Mouse (Mus musculus): ENCODE measurements at regions not wholly inside any gene's neighbourhood (a gene's known extent, or its start where the extent isn't known, plus 50 kb on each side); places are given as distances from the start of the nearest gene placed in this dataset.

DNA sequence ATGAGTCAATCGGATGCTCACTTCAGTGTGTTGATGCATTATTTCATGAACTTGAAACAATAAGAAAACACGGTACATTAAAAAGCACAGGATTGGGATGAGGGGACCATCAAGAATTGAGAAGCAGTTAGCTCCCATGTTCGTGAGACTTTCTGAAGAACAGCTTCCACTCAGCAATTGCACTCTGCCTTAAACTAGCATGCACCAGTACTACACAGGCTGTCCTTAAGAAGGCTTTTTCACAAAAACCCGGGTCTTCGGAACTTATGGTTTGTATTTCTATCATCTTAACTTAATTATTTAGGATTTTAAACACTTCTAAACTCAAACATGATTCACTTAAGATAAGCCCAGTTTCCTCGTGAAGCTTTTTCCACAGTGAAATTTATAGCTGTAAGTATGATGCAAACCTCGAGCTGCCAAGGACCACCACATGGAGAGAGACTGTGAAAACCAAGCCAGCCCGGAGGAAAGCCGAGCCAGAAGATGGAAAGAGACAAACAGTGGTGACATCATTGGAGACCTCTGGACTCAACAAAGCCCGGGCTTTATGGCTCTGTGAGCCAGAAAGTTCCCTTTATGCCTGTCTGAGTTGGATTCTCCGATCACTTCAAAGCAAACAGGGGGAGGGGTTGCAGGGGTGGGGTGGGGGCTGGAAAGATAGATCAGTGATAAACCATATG is 162.7 kb upstream of the Atp2b1 start:
- no peak for DNase-seq (ENCODE audit: low spot score in 2 of 2)

DNA sequence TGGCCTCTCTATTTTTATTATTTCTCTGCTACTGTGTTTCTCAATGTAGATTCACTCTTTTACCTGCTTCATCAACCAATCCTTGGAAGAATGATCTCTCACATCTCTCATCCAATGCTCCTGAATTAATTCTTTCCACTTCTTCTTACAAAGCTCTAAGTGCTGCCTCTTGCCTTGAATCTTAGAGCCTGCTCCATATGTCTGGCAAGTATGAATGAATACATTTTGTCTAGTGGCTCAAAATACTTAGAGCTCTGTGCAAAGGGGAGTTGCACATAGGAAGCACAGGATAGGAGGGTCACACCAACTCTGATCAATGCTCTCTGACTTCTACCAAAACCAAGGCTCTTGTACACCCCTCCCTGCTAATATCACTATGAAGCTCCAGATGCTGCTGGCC is 153.1 kb upstream of the Atp2b1 start:
- no peak for DNase-seq (ENCODE audit: low spot score in 2 of 2)

DNA sequence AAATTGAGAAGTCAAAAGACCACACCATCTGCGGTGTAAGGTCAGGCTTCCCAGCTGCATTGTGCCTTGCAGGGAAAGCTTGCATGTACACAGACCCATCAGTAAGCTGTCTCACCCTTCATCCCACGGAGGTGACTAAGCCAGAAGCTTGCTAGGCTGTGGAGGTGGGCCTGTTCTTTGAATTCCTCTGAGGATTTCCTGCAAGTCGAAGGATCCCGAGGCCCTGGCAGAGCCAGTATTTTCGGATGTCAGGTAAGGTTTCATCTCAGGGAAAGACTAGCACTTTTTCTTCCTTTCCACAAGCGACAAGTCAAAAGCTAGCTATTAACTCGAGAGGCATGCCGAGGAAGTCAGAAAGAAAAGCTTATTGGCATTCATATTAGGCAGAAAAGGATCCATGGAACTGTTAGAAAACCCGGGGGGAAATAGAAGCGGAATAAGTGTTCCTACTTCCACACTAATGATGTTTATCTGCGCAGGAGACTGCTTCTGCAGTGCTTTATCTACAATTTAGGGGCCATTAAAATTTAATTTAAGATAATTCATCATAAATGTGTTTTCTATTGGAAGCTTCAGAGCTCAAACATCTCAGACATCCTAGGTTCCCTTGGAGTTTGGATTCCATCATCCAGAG is 148.3 kb upstream of the Atp2b1 start:
- DNase-seq (ENCODE audit: low spot score in 2 of 2), result no peak

DNA sequence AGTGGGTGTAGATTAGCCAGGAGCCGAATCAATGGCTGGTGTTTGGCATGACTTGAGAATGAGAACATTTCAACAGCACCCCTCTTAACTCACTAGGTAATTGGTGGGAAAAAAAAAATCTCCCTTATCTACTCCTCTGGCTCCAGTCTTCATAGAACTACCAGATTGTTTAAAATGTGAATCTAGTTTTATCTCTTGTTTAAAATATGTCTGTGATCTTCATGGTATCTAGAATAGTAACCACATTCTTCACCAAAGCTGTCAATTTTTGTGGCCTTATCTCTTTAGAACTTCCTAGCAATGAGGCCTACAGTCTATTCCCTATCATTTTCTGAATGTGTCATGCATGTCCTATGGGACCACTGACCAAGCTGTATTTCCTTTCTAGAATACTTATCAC is 134.4 kb upstream of the Atp2b1 start:
- DNase-seq (ENCODE audit: low spot score in 2 of 2), result no peak

DNA sequence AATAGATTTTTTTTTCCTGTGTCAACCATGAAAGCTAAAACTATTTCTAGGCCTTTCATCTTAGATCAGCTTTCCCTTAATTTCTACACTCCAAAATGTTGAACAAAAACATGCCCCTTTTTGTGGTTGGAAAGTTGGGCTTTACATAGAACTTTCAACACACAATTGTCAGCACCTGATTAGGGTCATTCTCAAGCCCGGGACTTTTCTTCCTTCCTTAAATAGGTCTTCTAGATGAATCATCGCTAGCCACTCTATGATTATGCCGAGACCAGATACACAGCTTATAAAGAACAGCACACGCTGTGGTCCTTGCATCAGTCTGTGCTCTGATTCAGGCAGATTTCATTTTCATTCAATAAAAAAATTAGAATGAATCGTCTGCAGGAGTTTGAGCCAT is 133.3 kb upstream of the Atp2b1 start:
- DNase-seq (ENCODE audit: low spot score in 2 of 2), result no peak

DNA sequence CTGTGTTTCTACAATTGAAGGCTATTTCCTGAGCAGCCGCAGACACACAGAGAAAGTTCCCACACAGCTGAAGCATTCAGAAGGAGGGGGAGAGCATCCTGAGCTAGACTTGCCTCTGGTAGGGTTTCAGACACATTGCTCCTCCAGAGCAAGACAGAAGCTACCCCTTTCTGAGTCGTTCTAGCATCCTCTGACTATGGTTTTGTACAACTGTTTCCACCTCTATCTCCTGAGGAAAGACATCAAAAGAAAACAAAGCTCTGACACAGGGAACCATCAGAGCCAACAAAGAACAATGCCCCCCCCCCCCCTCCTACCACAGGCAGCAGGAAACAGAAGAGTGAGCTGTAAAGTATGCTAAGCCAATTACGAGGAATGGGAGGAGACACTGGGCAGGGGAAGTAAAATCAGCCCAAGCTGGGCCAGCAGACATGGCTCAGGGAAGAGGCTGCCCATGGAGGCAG is 132.3 kb upstream of the Atp2b1 start:
- DNase-seq (ENCODE audit: low spot score in 2 of 2), result no peak

DNA sequence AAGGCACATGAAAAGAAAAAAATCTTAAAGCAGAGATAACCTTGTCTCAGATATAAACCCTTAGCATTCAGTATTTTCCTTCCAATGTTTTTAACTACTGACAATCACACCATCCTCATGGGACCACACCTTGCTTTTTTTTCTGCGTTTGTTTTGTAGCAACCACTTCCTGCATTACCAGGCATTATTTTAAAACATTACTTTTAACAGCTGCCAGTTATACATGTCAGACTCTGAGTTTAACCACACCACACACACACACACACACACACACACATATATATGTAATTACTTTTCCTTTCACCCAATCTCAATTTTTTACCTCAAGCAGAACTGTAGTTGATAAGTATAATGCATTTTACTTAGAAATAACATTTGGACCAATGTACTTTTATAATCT is 128.8 kb upstream of the Atp2b1 start:
- no peak for DNase-seq (ENCODE audit: low spot score in 2 of 2)

DNA sequence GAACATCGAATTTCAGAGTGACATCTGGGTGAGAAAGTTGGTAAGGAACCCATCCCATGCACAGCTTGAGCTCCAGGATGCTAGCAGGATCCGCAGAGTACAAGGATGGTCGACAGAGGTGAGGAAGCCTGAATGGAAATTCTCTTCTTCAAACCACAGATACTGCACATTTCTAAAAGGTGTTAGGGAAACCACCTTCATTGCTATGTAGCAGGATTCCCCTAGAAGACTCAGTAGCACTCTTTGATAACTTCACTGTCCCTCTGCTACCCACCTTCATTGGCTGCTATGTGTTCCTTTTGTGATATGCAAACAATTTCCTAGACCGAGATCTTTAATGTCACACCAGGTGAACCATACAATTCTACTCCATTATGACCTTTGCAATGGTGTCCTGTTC is 128.1 kb upstream of the Atp2b1 start:
- DNase-seq (ENCODE audit: low spot score in 2 of 2), result no peak

DNA sequence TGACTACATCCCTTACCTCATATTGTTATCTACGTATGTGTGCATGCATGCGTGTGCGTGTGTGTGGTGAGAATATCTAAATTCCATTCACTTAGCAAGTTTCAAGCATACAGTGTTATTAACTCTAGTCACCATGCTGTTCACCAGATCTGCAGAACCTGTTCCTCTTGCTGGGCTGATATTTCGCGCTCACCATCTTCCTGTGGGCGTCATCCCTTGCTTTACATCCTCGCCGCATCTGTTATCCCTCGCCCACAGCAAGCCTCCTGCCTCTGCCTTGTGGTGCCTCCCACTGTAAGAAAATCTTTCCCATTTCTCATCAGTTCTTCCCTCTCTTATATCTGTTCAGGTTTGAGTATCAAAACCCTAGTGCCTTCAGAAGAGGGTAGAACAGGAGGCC is 124.4 kb upstream of the Atp2b1 start:
- no peak for DNase-seq (ENCODE audit: low spot score in 2 of 2)

DNA sequence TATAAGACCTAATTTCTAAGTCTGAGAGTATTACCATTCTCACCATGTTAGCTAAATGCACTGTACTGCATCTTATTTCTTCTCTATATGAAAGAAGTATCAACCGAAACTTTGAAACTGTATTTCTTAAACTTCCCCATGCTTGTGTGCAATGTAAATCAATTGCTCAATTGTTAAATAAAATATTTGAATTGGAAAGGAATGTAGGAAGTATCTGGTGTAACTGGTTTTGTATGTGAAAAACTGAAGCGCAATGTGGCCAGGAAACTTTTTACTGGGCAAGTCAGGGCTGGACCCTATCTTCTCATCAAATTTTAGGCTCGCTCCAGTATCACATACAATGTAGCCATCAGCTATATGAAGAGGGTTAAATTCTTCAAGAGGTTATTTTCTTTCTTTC is 123.8 kb upstream of the Atp2b1 start:
- no peak for DNase-seq (ENCODE audit: low spot score in 2 of 2)

DNA sequence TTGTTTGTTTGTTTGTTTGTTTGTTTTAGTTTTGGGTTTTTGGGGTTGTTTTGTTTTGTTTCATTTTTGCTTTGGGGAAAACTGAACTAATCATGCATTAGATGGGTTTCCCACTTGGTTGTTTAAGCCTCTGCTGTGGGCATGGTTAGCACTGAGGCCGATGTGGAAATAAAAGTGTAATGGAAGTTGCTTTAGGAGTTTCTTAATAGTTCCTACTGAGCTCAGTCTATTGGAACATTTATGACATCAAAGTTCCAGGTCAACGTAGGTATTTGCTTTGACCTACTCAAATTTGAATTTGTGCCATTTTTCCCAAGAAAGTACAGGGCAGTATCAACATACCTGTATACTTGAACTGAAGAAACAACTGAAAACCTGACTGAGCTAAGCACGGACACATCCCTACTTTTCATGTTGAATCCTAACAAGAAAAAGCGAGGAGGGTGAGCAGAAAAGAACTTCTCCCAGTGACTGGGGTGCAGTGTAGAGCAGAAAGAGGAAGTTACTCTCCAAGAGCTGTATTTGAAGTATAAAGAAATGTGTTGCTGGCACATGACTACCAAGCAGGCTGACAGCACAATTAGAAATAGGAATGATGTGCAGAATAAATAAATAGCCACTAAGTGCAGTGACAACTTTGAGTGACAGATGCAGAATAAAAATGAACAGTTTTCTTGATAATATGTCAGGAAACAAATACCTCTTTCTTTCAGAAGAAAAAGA is 122.0 kb upstream of the Atp2b1 start:
- no peak for DNase-seq (ENCODE audit: low spot score in 2 of 2)

DNA sequence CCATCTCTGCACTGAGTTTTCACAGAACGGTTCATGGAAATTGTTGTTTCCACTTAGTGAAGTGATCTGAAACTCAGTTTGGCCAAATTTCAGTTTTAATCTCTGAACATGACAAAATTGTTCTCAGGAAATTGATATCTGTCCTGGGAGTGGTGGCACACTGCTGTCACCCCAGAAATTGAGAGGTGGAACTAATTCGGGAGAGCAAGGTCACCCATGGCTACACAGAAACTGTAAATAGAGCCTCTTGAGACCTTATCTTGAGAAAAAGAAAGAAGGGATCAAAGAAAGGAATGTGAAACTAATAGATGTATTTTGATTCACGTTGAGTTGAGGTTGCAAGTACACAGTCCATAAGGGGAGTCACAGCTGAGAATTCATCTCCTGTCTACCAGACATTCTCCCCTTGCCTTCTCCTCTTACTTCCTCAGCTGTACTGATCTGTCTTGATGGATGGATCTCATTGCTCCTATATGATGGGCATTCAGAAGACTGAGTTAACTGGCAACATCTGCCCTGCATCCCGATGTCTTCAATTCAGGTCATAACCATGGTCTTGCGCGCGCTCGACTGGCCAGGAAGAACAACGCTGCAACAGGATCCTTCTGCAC is 120.2 kb upstream of the Atp2b1 start:
- no peak for DNase-seq (ENCODE audit: low spot score in 2 of 2)

DNA sequence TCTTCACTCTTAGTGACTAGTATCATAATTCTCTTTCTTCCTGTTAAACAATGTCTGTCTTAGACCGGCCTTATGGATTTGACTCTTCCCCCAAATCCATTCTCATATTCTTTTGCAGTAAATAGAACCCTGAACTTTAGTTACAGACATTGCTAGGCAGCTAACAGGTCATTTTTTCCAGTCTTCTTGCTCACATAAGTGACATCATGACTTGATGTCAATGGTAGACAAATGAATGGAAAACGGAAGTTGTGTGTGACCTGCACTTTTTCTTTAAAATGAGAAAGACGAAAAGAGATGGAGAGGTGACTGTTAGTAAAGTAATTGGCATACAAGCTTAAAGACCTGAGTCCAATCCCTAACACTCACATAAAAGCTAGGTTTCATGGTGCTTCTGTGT is 118.2 kb upstream of the Atp2b1 start:
- no peak for DNase-seq (ENCODE audit: low spot score in 2 of 2)

DNA sequence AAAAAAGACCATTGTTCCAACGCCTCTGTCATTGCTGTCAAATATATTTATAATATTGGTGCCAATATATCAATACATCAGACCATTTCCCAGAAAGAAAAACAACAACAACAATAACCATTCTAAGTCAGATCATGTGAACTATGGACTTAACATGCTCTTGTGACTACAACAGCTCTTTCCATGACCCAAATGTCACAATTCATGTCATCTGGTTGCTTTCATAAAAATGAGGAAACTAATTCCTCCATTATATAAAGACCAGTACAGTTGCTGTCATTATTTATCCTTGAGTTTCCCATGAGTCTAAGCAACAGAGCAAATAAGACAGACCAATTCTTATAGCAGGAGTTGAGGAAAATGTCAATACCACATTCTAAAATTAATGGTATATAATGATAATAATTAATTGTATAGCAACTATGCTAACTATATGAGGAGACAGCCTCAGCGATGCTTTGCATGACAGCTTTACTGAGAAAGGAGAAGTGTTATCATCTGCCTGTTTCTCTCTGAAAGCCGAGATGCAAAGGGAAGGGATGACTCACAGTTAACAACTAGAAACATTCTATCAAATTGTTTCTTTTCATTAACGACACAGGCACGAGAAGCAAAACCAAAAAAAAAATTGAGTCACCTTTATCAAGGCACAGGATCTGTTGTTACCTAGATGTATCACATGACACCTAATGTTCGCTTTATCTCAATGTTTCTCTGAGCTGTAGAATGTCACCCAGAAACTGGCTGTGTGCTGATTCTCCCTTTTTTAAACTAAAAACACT is 115.4 kb upstream of the Atp2b1 start:
- no peak for DNase-seq (ENCODE audit: low spot score in 2 of 2)

DNA sequence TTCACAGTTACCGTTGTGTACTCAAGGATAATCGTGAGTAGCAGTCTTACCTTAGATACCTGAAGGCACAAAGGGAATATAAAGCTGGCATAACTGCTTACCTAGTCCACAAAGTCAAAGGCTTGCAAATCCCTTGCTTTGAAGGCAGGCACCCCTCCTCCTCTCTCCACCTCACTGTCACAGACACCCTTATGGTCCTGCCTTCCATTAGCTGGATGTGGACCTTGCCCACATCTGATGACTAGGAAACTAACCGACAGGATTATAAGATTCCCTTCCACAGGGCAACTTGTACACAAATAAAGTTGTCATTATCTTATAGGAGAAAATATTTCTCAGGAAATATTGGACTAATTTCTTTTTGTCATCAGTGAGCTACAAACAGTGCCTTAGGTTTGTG is 114.4 kb upstream of the Atp2b1 start:
- no peak for DNase-seq (ENCODE audit: low spot score in 2 of 2)

DNA sequence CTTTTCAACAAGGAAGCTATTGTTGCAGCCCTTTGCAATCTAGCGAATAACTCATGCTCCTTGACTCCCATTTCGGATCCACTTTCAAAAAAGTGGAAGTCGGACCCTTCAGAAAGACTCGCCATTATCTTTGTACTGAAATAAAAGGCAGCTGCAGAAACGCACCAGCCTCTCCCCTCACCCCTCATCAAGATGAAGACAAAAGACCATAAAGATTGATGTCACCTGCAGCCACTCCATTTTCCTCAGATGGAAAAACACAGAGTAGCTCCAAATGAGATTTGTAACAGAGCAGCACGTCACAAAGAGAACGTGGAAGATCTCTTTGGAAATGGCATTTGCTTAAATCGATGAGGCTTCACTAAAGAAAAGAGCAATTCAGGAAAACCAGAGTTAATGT is 113.3 kb upstream of the Atp2b1 start:
- no peak for DNase-seq (ENCODE audit: low spot score in 2 of 2)

DNA sequence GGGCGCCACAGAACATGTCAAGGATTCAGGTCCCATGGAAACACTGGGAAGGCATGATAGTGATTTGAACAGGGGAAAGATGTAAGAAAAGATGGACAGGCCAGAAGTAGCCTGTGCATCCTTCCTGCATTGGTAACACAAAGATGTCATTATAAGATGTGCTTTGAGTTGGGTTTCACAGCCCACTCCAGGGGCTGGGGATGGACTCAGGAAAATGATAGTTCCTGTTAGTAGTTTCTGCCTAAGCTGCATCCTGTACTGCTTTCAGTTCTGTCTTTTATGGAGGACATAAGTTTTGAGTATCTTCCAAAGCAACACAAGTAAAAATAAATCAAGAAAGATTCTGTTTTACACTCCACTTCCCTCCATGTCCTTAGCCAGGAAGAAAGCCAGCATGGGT is 109.2 kb upstream of the Atp2b1 start:
- DNase-seq (ENCODE audit: low spot score in 2 of 2), result no peak

DNA sequence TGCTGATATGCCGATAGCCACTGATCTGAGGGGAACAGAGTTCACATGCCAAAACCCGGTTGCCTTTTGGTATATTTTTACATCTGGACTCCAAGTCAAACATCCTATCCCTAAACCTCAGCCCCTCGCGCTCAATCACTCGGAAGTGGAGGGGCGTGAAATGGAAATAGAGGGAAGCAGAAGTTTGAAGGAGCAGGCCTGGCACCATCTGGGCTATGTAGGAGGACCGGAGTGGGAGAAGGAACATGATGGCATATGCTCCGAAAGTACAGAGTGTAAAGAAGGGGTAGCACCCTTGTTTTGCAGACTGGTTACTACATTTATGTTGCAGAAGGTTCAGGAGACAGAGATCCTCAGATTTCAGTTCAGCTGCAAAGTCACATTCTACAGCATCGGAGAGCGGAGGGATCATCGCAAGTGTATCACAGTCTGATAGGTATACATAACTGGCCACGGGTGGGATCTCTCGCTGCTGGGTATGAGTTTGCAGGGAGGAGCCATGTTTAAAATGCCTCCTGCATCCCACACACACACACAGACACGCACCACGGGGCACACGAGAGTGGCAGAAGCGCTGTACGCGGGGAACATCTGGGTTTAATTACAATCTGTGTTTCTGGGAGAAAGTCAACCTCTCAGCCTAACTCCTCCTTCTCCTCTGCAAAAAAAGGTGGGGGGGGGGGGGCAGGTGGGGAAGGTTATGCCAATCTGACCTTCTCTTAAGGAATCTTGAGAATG is 107.2 kb upstream of the Atp2b1 start:
- no peak for DNase-seq (ENCODE audit: low spot score in 2 of 2)

DNA sequence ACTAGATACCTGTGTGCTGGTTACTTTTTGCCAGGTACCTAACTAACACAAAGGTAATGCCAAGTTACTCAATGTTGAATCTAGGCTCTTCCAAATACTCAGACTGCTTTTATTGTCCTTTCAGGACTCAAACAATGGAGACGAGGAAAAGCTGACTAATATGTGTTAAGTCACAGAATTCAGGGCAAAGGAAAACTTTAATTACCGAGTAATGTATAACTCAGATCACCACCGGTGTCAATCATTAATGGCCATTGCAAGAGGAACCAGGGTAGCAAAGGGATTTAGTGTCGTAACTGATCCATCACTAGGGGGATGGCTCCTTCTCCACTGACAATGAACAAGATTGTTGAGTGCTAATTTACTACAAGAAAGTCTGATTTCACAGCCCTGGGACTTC is 105.6 kb upstream of the Atp2b1 start:
- no peak for DNase-seq (ENCODE audit: low spot score in 2 of 2)

DNA sequence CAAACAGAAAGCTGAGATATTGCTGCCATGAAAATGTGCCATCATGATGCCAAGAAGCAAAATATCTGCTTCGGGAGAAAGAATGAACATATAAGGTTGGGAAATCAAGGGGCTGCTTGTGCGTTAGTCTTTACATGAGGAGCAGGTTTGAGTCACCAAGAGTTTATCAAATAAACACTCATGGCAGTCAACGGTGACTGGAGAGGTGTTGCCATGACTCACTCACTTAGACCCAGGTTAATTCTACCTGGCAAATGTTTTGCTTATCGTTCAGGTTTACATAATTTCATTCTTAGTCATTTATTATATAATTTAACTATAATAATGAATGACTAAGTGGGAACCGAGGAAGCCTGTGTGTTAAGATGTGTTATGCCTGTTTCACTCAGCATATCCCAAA is 85.2 kb upstream of the Atp2b1 start:
- DNase-seq (ENCODE audit: low spot score in 2 of 2), result no peak

DNA sequence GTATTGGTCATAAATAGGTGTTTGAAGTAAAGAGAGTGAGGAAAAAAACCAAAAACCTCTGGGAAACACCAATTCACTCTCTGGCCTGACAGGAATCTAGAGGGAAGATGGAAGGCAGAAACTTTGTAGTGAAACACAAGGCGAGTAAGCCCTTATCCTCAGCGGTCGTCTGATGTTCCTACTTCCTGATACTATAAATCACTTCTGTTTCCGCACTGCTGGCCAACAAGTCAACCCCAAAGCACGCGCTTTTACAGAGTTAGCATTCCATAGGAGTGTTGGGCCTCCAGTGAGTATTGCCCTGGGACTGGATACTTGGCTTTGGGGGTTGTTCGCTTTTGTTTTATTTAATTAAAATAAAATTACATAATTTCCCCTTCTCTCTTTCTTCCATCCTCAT is 82.7 kb upstream of the Atp2b1 start:
- DNase-seq (ENCODE audit: low spot score in 2 of 2), result no peak

Data from spleen, postnatal 10 days (tissue).